Mouse (Mus musculus) brain, embryonic 14.5 days (tissue): ENCODE data around the gene Mt2.

ENCODE experiments used
- CTCF ChIP-seq: fragments of 200-500 bp; IDR thresholded peaks from 2 replicates; pipeline ENCODE4 v1.5.1; 2012; ENCODE audit warnings: inconsistent platforms, mild to moderate bottlenecking, moderate library complexity, borderline replicate concordance; ENCODE audit not compliant: insufficient read depth, insufficient read length; ENCODE audit errors: extremely low read depth
- POLR2A ChIP-seq: fragments of 200-500 bp; IDR thresholded peaks from 2 replicates; pipeline ENCODE4 v1.6.1; 2012; ENCODE audit warnings: mild to moderate bottlenecking, inconsistent platforms, borderline replicate concordance; ENCODE audit not compliant: poor library complexity, insufficient read depth, insufficient read length, severe bottlenecking; ENCODE audit errors: extremely low read depth

GRCm38 (mm10) chr8:94180561-94180908 is 8.1 kb downstream of the Mt2 start:
- no peak for TF ChIP-seq CTCF
- TF ChIP-seq POLR2A = no peak
